Mouse (Mus musculus) embryo, embryonic 11.5 days (tissue): Measurements from ENCODE around the gene Map10.

Experiments used
- DNase-seq: peaks from one replicate; pipeline ENCODE4 v3.0.0-alpha.2; 2012; ENCODE audit warnings: low read depth, low spot score

Gene Map10

DNA sequence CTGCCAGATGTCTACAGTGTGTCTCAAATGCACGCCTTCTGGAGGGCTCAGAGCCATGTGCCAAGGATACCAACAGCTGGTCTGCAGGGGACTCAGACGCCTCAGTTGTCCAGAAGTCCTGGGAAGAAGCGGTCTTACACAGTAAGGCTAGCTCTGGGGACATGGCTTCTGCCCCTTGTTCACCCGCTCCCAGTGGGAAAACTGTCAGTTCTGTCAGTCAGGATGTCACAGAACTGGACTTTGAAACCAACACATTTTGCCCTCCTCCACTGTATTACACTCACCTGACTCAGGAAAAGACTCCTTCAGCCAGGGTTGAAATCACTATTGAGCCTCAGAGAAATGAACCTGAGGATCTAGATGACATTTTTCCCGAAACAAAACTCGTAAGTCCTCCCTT lies 802 bp downstream of the Map10 start:
- DNase-seq: no peak

DNA sequence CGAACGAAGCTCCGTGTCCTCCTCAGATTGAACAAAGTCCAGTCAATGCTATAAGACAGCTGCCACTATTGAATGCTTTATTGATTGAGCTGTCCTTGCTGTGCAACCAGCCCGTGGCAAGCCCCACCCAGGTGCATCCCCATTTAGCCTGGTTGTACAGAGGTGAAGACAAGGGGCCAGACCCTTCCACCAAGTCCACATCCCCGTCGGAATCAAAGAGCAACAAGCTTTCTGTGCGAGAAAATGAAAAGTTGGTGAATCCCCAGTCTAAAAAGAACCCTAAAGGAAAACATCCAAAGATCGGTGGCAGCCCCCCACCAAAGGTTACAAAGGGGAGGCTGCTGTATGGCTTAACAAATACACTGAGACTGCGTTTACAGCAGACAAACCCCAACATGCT lies 1.3 kb downstream of the Map10 start:
- DNase-seq: no peak

DNA sequence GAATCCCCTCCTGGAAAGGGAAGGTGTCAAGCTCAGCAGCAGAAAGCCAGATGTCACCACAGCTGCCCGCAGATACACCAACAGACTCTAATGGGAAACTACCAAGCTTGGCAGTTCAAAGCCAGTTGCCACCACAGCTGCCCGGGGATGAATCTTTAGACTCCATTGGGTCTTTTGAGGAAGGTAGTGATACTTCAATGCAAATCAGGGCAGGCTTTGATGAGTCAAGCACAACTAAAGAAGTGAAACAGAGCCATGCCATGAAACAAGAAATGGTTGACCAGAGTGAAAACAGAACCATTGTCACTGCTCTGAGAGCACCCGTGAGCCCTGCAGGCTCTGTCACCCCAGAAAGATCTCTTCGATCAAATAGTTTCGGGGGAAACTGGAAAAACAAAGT lies 1.8 kb downstream of the Map10 start:
- DNase-seq: no peak

DNA sequence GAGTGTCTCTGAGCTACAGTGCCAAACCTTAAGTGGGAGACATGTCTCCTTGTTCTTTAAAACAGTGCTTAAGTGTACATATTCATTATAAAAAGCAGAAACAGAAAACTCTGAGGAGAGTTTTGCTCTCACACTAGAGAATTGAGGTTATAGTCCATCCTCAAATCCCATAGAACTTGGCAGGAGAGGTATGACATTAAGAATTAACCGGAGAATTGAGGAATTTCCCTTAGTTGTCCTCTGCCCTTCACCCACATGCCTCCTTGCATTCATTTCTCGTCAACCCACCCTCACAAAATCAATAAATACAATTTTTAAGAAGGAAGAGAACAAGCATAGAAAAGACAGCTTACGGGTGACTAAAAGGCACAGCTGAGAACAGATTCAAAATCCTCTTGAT lies 6.2 kb downstream of the Map10 start:
- no peak for DNase-seq

DNA sequence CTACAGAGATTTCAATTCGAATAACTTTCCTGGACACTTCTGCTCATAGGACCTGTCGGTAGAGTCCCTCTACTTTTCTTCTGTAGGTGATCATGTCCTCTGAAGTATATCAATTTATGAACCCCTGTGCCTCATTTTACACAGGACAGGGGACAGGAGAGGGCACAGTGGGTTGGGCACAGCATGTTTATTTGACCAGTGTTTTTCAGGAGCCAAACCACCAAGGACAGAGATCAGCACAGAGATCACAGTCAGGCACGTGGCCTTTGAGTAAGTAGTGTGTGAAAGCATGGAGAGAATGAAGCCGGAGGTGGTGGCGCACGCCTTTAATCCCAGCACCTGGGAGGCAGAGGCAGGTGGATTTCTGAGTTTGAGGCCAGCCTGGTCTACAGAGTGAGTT lies 7.9 kb downstream of the Map10 start:
- DNase-seq: no peak

DNA sequence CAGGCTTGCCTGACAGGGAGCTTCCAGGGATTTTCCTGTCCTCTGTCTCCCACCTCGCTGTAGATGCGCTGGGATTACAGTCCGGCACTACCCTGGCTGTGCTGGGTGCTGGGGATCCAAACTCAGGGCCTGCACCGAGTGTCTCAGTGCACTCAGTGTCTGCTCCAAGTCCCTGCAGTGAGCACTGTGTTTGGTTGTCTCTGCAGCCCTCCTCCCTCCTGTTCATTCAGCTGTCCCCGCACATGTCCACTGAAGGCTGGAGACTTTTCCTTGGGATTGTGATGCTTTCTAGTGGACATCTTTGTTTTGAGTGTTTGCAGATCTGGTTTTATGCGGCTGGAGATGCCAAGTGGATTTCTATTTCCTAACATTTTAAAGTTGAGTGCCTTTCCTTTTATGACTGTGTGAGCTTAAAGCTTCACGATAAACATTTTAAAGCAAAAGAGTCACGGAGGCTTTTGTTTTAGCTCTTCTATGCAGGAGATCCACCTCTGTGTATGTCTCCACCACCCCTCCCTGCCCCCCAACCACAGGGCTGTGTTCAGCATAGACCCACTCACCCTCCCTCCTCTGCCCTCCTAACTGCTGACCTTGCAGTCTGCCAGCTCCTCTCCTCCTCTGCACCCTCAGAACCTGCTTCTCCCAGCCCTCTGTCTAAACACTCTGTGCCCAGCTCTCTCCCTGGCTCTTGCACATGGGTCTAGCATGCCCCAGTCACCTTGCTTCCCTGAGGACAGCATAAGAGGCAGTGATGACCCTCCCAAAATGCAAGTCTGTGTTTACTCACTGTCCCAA lies 9.4 kb downstream of the Map10 start:
- no peak for DNase-seq

DNA sequence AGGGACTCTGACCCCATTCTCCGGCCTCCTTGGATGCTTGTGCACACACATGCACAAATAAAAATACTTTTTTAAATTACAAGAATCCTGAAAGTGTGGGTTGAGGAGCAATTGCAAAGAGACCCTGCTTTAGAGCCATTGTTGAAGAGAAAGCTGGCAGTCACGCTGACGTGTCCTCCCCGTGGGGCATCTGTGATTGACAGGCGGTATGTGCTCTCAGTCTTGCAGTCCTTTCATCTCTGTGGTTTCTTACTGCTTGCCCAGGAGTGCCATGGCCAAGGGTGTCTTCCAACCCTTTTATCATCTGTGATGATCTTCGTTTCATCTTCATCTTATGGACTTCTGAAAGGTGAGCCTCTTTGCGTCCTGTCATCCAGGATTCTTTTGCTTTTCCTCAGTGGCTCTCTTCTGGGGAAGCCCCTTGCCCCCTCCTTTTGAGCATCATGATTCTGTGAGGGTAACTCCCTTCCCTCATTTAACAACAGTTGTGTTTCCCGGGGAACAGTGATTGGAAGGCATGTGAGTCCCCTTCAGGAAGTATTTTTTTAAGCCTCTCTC lies 11.3 kb downstream of the Map10 start:
- no peak for DNase-seq

DNA sequence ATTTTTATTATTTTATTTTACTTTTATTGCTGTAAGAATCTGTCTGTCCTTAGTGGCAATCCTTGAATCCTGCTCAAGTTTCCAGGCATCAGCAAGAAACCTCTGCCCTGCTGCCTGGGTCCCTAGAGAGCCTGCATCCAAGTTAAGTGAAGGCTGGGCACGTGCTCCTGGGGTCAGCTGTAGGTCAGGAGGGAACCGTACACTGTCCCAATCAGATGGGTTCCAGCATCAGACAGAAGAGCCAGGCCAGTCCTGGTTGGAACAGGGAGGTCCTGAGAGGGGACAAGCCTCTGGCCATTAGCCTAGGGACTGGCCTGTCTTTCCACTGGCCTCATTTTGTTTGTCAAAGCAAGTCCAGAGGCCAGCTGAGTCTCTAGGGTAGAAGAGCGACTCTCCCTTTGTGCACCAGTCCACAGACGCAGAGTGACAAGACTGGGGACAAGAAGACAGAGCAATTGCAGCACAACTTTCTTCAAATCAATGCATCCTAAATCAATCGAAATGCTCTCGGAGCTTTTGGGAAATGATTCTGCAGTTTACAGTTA lies 15.7 kb downstream of the Map10 start:
- DNase-seq: no peak

DNA sequence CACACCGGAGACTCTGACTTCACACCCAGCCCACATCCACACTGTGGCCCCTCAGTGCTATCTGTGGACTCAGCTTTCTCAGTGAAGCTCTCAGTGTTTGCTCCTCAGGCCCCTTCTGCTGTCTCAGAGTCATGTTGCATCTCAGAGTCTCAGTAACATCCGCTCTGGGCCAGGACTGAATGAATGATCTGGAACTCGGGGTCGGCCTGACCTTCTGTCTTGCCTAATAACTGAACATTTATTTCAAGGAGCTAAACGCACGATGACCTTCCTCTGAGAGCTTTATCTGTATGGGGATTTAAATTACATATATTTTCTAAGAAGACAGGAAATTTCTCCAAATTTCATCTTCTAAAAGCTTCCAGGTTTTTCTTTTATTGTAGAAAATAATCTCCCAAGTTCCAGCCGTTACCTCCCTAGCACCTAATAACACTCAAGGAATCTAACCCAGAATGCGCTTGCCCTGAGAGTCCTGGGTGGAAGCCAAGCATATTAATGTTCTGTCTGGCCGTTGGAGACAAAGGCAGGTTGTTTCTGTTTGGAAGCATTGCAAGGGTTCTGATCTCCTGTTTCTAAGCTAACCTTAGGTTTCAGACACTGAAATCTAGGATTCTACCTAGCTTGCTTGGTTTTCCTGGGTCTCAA lies 16.7 kb downstream of the Map10 start:
- DNase-seq: no peak

DNA sequence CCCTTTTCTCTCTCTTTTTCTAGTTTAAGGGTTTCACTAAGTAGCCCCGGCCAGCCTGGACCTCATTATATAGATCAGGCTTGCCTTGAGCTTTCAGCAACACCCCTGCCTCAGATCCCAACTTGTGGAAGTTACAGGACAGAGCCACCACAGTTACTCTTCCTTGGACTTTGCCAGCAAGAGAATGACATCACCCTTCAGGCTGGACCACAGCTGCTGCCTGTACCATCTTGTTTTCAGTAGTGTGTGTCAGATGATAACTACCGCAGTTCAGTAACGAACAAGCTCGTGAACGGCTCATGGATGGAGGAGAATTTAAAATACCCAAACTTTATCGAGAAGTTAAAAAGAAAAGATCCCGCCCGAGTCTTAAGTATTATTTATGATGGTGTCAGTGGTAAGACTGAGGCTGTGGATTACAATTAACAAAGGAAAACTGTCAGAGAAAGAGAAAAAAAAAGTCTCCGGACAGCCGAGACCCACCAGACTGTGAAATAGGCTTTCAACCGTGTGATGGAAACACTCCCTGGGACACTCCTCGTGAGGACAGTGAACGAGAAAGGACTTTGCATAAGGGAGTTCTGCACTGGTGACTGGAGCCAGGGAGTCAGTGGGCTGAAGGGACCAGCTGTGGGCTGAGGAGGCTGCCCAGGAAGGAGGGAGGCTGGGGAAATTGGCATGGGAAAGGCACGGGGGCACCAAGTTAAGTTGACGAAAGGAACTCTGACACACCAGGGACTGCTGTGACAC lies 20.7 kb downstream of the Map10 start:
- no peak for DNase-seq

DNA sequence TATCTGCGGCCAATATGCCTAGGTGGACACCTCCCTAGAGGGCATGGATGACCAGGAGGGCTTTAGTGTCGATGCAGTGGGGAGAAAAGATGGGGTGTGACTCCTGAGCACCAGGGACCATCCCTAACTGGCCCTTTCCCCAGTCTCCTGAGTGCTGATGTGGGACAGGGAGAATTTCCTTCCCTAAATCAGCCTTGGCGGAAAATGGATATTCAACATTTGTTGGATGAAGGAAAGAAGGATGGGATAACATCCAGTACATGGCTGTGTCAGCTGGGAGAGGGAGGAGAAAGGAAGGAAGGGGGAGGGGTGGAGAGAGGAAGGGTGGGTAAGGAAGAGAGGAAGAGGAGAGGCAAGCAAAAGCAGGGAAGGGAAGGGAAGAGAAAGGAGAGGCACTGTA lies 21.3 kb downstream of the Map10 start:
- no peak for DNase-seq

DNA sequence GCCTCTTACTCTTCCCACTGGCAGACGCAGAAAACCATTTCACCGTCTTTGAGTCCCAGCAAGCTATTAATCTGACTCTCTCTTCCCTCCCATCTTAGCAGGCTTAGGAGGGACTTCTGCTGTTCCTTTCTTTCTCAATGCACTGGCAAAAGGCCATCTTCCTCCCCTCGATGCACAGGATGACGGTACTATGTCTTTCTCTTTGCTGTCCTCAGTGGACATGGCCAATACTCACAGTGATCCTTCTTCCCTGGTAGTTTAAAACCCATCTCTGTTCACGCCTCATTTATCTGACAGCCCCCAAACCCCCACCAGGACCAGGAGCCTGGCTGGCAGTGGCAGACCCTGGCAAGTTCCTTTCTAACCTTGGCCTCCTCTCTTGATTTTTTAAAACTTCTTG lies 22.8 kb downstream of the Map10 start:
- no peak for DNase-seq

DNA sequence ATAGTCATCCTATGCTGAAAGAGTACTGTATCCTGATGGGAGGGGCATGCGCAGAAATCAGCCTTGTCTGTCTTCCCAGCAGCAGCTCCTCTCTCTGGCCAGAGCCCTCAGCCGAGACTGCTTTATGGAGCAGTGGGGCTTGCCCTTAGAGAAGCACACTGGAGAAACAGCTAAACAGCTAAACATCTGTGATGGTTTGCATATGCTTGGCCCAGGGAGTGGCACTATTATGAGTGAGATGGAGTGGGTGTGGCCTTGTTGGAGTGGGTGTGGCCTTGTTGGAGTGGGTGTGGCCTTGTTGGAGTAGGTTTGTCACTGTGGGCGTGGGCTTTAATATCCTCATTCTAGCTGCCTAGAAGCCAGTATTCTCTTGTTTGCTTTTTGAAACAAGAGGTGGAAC lies 23.6 kb downstream of the Map10 start:
- DNase-seq: no peak

DNA sequence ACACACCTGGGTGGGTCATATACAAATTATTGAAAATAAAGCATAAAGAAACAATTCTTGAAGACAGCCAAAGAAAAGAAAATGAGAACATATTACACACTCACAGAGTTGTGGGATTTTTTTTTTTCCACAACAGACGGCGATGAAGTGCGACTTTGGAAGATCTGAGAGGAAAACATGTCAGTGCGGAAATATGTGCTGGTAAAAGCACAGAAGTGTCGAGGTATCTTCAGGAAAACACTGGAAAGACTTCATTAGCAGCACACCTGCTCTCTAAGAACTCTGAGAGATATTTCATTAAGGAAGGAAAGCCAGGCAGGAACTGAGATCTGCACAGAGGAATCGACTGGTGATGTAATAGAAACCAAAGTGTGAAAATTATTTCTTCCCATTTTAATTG lies 26.3 kb downstream of the Map10 start:
- no peak for DNase-seq

DNA sequence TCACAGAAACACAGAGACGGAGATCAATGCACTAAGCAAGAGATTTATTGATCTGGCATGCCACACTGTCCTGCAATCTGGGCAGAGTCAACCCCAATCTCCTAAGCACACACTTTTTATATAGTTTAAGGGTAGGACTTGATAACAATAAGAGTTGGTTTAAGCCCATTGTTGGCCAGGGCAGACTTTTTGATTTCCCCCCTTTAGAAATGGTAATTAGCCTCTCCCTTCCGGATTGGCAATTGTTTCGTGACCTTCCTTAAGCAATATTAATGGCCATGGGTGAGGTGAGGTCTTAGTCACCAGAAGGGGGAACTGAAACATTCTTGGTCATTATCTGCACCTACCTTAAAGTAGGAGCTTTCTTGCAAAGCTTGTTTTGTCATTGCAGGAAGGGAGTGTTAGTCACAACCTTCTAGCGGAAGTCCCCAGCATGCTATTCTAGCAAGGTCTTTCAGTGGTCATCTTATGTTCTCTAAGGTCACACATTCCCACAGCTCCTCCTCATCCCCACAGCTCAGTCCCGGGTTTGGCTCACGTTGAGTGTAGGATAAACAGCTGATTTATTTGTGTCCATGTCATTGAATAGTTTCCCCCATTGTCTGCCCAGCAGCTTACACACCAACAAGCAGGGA lies 29.9 kb downstream of the Map10 start:
- no peak for DNase-seq

DNA sequence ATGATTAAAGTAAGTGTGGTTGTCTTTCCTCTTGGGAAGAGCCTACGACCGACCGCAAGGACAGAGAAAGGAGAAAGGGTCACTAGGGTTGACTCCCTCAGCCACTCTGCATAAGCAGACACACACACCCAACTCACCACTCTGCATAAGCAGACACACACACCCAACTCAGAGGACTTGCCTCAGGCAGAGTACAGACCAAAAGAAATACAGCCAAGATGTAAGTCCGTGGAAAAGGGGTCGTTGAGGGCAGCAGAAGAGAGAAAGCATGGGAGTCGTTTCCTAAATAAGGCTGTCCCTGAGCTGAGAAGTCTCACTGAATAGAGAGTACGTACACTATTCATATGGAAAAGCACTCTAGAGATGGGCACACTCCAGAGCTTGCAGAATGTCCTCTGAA lies 30.8 kb downstream of the Map10 start:
- no peak for DNase-seq

DNA sequence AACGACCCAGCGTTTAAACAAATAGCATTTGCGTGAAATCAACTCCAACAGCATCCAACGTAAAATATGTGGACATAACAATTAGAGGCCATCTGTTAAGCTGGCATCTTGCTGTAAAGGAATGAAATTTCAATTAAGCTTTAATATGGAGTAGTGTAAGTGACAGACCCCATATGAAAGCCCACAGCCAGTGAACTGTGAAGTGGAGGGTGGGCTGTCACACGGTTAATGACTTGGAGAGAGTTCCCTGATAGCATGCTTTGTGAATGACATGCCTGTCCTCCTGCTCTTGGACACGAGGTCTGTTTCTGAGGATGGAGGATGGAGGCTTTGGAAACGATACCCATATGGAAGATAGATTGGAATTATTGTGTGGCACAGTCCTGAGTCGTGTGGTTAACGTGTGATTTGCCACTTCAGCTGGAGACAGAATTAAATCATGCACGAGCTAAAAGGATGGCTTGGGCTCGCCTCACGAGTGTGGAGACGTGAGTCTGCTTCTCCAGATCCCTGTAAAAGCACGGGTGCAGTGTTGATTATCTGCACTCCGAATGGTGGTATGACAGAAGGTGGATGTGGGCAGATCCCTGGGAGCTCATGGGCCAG lies 33.4 kb downstream of the Map10 start:
- no peak for DNase-seq

DNA sequence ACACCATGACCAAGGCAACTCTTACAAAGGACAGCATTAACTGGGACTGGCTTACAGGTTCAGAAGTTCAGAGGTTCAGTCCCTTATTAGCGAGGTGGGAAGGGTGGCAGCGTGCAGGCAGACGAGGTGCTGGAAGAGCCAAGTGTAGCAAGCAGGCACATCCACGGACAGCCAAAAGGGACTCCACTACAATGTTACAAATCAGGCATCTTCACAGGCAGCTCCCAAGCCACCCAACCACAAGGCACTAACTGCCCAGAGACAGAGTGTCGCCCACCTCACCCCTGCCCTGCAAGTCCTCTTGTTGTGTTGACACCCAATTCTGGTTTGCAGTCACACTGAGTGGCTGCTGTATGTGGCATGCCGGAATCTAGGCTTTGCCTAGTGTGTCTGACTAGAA lies 34.8 kb downstream of the Map10 start:
- no peak for DNase-seq

DNA sequence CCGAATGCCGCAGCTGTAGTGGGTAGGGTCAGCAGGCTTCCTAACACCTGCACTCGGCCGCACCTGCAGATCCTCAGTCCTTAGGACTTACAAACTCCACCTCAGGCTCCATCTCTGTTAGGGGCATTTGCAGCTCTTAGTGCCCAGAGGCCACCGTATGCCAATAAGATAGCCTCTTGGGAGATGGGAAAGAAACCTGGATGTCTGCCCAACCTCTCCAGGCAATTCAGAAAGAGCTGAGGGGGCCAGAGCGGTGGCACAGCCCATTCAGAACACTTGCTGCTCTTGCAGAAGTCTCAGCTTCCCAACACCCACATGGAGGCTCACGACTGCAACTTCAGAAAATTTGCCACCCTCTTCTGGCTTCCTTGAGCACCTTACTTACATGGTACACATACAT lies 36.2 kb downstream of the Map10 start:
- DNase-seq: no peak

DNA sequence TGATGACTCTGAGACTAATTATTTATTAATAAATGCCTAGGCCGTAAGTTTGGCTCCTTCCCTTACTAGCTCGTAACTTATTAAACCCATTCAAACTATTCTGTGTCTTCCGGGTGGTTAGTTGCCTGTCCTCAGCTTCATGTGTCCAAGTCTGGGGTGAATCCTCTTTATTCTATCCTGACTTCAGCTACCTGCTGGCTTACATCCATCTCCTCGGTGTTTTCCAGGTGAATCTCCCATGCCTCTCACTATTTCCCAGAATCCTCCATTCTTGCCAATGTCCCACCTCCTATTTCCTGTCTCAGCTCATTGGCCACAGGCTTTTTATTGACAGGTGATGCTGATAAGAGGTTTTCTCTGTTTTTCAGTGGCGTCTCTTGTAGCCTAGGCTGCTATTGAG lies 39.6 kb downstream of the Map10 start:
- no peak for DNase-seq

DNA sequence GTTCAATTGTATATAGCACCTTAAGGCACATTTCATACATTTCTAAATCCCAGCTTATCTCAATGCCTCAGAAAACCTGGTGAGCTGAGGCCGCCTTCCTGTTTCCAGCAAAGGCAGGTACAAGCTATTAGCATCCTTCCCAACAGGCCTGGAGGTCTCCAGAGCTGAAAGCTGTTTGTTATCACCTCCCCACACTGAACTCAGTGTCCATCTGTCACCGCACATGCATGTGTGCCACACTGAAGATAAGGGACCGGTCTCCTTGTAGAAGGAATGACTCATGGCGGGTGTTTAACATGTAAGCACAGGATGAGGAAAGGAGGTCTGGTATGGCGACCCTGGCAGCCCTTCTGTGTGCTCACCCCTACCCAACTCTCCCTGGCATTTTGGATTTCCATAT lies 41.9 kb downstream of the Map10 start:
- DNase-seq: no peak
